Mouse (Mus musculus) midbrain, embryonic 15.5 days (tissue): Measurements from ENCODE around the gene Scai. TPM values are rescaled to one million over a fixed set of nuclear protein-coding genes. Genes with fewer than 3 reads are reported as not detected.
"Not testable (repeated sequence)": the region's sequence is repeated elsewhere in the genome, so short reads cannot be mapped to it uniquely, and the experiment has no call there.

Experiments
- ATAC-seq: fragments of 200-750 bp; cut with Nextera tagmentation; replicated peaks from 2 replicates; pipeline ENCODE4 v1.8.0; 2017; ENCODE audit warnings: moderate TSS enrichment
- H3K27ac ChIP-seq: fragments of 300-500 bp; sonication (generic); 2 replicates; pipeline ENCODE4 v1.5.1; 2015; ENCODE audit warnings: mild to moderate bottlenecking, inconsistent platforms
- H3K27me3 ChIP-seq: fragments of 300-500 bp; sonication (generic); replicated peaks from 2 replicates; pipeline ENCODE4 v1.6.1; 2015; ENCODE audit warnings: inconsistent platforms
- H3K36me3 ChIP-seq: fragments of 300-500 bp; sonication (generic); replicated peaks from 2 replicates; pipeline ENCODE4 v1.6.1; 2015; ENCODE audit warnings: inconsistent platforms
- H3K4me1 ChIP-seq: fragments of 300-500 bp; sonication (generic); 2 replicates; pipeline ENCODE4 v1.6.1; 2015; ENCODE audit warnings: inconsistent platforms
- H3K4me2 ChIP-seq: fragments of 300-500 bp; sonication (generic); 2 replicates; pipeline ENCODE4 v1.6.1; 2015; ENCODE audit warnings: inconsistent platforms, mild to moderate bottlenecking, moderate library complexity
- H3K4me3 ChIP-seq: fragments of 300-500 bp; sonication (generic); 2 replicates; pipeline ENCODE4 v1.5.1; 2015; ENCODE audit warnings: mild to moderate bottlenecking, inconsistent platforms
- H3K9ac ChIP-seq: fragments of 300-500 bp; sonication (generic); 2 replicates; pipeline ENCODE4 v1.6.1; 2015; ENCODE audit warnings: mild to moderate bottlenecking, inconsistent platforms
- H3K9me3 ChIP-seq: fragments of 300-500 bp; sonication (generic); 2 replicates; pipeline ENCODE4 v1.6.1; 2016; ENCODE audit warnings: inconsistent platforms
- WGBS: fragments of 180-500 bp; shearing (Covaris S2); methylation state at CpG from one replicate; pipeline ENCODE4 v1.1.7; 2015; ENCODE audit warnings: mixed read lengths; 5-methylcytosine and 5-hydroxymethylcytosine counted together
- polyA plus RNA-seq: library from polyadenylated mRNA; unstranded; fragments of >200 nt; fragmentation: Nextera tagmentation; extraction: Ambion mirVana; gene quantifications from 2 replicates; pipeline ENCODE4 v1.2.1, GENCODE M21; 2015

Scai gene
- polyA plus RNA-seq: 18.6 and 21.2 TPM in 2 replicates

DNA sequence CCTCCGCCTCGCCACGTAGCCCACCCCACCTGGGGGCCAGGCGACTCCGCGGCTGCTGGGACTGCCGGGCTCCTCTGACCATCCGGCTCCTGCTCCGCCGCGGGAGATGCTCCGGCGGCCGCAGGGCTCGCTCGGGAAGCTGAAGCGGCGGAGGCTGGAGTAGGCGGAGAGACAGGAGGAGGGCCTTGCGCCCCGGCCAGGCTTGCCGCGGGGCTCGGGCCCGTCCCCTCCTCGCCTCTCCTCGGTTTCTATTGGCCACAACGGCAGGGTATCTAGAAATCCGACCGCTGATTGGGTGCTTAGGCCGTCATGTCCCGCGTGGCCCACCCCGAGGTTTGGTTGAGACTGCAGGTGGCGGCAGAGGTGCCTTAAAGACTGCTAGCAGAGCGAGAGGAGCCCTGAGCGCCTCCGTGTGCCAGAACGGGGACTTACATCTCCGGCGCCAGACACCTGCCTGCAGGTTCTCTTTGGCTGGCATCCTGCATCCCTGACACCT is at the start of gene Scai:
TSS of gene Scai (minus strand) at position 174 of the 496 bp plus-strand sequence.
- no peaks in the 10 kb centered on the region for H3K27me3 ChIP-seq
- peak within 1 kb of the TSS; percentile 68 for H3K4me2 ChIP-seq
- ATAC-seq: peak; percentile 100
- H3K36me3 ChIP-seq: 0 out of 2 replicates have a peak, but pooled peaks cover 4% of the 10 kb centered on the region
- WGBS: under 1% methylated on average over 41 of the region's 41 CpGs
- H3K4me3 ChIP-seq: peak within 1 kb of the TSS; percentile 86
- no peaks in the 10 kb centered on the region for H3K9me3 ChIP-seq
- H3K9ac ChIP-seq: peak within 1 kb of the TSS; percentile 96
- H3K27ac ChIP-seq: peak within 1 kb of the TSS; percentile 98
- H3K4me1 ChIP-seq: peaks cover 23% of the 10 kb centered on the region

DNA sequence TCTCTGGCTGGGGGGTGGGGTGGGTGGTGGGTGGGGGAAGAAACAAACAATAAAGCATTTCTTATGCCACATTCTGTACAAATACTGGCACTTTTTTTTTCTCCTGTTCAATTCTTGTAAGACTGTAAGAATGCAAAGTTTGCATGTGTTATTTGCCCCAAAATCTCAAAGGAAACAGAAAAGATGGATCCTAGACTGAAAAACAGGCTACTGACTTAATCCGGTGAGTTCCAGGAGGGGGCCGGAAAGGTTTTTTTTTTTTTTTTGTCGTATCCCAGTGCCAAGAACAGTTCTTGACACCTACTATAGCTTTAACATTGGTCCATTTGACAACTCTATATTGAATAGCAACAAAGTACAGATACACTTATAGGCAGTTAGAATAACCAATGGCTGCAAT is 36.2 kb upstream of the Scai start:
- H3K4me3 ChIP-seq: peak overlapping the region; percentile 85
- peak overlapping the region; percentile 18; the same call in 1 of the 2 replicates for H3K9ac ChIP-seq
- ATAC-seq: no peak; the same call in none of the 2 replicates
- H3K4me1 ChIP-seq: peaks cover 25% of the 10 kb centered on the region
- peak overlapping the region; percentile 49 for H3K4me2 ChIP-seq
- no peaks in the 10 kb centered on the region for H3K9me3 ChIP-seq
- no peaks in the 10 kb centered on the region for H3K36me3 ChIP-seq
- H3K27me3 ChIP-seq: no peaks in the 10 kb centered on the region
- H3K27ac ChIP-seq: peak overlapping the region; percentile 94
- 31% methylated on average over 3 of the region's 3 CpGs for WGBS

DNA sequence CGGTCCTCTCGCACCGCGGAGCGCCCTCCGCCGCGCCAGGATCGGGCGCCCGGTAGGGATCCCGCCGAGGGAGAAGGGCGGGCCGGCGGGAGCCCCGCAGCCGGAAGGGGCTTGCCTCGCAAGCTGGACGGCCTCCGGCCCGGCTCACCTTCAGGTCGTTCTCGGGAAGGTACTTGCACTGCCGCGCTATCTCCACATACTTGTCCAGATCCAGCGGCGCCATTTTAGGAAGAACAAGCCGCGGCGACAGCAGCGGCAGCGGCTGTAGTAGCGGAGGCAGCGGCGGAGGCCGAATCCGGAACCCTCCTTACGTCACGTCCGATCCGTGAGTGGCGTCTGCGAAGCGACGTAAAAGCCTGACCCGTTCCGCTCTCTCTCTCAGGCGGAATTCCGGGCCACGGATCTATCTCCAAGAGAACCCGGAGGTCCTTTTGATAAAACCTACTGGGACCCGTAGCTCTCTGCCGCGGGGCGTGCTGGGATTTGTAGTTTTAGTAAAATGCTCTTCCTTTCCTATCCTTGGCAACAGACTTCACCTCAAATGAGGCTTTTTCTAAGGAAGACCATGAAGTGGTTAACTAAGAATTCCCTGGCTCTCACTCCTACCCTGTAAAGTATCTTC is 35.6 kb upstream of the Scai start, which contains the start of gene Ppp6c:
TSS of gene Ppp6c (minus strand) at position 433 of the 622 bp plus-strand sequence.
- no peaks in the 10 kb centered on the region for H3K36me3 ChIP-seq
- H3K27me3 ChIP-seq: no peaks in the 10 kb centered on the region
- no peaks in the 10 kb centered on the region for H3K9me3 ChIP-seq
- ATAC-seq: peak; percentile 99
- H3K27ac ChIP-seq: peak within 1 kb of the TSS; percentile 94
- H3K4me3 ChIP-seq: peak within 1 kb of the TSS; percentile 85
- under 1% methylated on average over 56 of the region's 56 CpGs for WGBS
- peak within 1 kb of the TSS; percentile 76 for H3K9ac ChIP-seq
- peak within 1 kb of the TSS; percentile 60 for H3K4me2 ChIP-seq
- H3K4me1 ChIP-seq: peaks cover 25% of the 10 kb centered on the region

DNA sequence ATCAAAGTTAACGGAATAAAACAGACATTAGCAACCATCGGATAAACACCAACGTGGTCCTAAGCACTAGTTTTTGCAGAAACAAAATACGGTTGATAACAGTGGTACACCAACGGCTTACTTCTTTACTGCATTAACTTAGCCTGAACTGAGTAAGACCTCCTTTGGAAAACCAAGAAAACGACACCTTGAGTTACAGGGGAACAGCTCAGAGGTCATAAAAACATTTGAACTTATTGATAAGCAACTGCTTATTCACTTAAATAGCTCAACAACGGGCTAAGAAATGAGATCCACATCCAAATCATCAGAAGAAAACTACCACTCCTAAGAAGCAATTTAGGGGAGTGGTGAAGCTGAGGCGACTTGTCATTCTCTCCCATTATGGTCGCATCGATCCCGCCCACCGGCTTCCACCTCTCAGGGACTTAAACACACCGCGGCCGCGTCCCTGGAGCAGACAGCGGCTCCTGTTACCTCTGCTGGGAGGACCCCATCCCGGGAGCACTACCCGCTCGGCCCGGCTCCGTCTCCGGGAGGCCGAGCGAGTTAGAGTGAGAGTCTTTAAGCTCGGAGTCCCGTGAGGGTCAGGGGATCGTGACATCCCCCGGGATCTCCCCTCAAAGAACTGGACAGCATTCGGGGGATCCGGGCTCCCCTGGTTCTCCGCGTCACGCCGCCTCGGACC is 34.9 kb upstream of the Scai start:
- not testable (repeated sequence) for H3K36me3 ChIP-seq, H3K27me3 ChIP-seq, H3K9me3 ChIP-seq
- 7% methylated on average over 22 of the region's 36 CpGs for WGBS
- Histone ChIP-seq H3K4me3 (peak overlapping the region; percentile 85), H3K4me2 (peak overlapping the region; percentile 60), H3K4me1 (peaks cover 25% of the 10 kb centered on the region), H3K9ac (peak overlapping the region; percentile 76), H3K27ac (peak overlapping the region; percentile 94)
- ATAC-seq: peak; percentile 65

DNA sequence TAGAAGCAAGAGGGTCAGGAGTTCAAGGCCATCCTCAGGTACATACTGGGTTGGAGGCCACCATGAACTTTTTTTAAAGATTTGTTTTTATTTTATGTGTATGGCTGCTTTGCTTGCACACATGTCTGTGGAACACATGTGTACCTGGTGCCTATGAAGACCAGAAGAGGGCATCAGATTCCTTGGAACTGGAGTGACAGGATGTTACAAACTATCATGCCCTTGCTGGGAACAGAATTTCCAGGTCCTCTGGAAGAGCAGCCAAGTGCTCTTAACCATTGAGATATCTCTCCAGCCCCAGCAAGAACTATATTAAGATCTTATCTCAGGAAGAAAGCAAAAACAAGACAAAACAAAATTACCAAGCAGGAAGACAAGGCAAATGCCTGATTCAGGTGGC is 34.1 kb upstream of the Scai start:
- peaks cover 25% of the 10 kb centered on the region for H3K4me1 ChIP-seq
- ATAC-seq: no peak
- H3K4me2 ChIP-seq: peak overlapping the region; percentile 60
- peak overlapping the region; percentile 85 for H3K4me3 ChIP-seq
- H3K9me3 ChIP-seq: no peaks in the 10 kb centered on the region
- H3K27me3 ChIP-seq: no peaks in the 10 kb centered on the region
- no peak overlapping the region for H3K9ac ChIP-seq
- no peaks in the 10 kb centered on the region for H3K36me3 ChIP-seq
- H3K27ac ChIP-seq: no peak overlapping the region

DNA sequence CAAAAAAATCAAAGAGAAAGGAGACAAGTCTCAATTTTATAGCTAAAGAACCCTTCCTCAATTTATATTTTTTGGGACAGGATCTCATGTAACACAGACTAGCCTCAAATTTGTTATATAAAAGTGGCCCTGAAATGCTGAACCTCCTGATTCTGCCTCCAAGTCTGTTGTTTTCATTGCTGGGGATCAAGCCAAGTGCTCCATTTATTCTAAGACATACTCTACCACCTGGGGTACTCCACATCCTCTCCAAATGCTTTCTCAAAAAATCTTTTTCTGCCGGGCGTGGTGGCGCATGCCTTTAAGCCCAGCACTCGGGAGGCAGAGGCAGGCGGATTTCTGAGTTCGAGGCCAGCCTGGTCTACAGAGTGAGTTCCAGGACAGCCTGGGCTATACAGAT is 29.5 kb upstream of the Scai start:
- no peaks in the 10 kb centered on the region for H3K27me3 ChIP-seq
- no peak overlapping the region for H3K4me3 ChIP-seq
- no peak for ATAC-seq
- H3K36me3 ChIP-seq: no peaks in the 10 kb centered on the region
- no peak overlapping the region for H3K27ac ChIP-seq
- no peaks in the 10 kb centered on the region for H3K9me3 ChIP-seq
- no peak overlapping the region for H3K9ac ChIP-seq
- WGBS: 93% methylated on average over 6 of the region's 6 CpGs
- H3K4me2 ChIP-seq: no peak overlapping the region
- peaks cover 18% of the 10 kb centered on the region for H3K4me1 ChIP-seq

DNA sequence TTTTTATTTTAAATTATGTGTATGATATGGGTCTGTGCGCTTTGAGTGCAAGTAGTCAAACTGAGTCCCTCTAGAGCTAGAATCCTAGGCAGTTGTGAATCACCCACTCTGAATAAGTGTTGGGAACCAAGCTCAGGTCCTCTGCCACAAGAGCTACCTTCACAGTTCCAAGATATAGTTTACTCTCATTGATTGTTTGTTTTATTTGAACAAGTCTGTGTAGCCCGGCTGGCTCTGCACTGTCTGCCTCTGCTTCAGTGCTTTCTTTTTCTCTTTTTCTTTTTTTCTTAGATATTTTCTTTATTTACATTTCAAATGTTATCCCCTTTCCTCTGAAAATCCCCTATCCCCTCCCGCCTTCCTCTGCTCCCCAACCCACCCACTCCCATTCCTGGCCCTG is 28.5 kb upstream of the Scai start:
- no peaks in the 10 kb centered on the region for H3K36me3 ChIP-seq
- no peak overlapping the region for H3K4me2 ChIP-seq
- H3K4me1 ChIP-seq: peaks cover 9% of the 10 kb centered on the region
- H3K27me3 ChIP-seq: no peaks in the 10 kb centered on the region
- 90% methylated on average over 3 of the region's 3 CpGs for WGBS
- no peak overlapping the region for H3K27ac ChIP-seq
- no peak overlapping the region for H3K9ac ChIP-seq
- H3K9me3 ChIP-seq: no peaks in the 10 kb centered on the region
- H3K4me3 ChIP-seq: no peak overlapping the region
- no peak for ATAC-seq

DNA sequence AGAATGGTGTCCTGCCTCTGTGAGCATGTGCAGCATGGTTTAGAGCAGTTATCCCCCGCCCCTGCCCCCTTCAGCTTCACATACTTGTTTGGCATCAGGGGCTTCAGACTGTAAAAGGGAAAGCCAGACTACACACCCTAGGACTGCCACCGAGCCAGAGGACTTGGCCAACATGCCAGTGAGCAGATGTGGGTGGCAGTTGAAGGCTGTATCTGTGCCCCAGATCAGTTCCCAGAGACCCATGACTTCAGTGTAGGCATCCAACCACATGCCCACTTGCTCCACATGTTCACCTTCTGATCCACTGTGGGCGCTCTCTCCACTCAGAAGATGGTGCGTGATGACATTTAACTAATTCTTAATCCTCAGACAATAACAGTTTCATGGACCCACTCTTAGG is 26.6 kb upstream of the Scai start:
- Histone ChIP-seq H3K4me1 (no peaks in the 10 kb centered on the region; the same call in 1 of the 2 replicates), H3K27me3 (no peaks in the 10 kb centered on the region), H3K9ac (no peak overlapping the region), H3K27ac (no peak overlapping the region), H3K36me3 (no peaks in the 10 kb centered on the region), H3K9me3 (no peaks in the 10 kb centered on the region), H3K4me2 (no peak overlapping the region), H3K4me3 (no peak overlapping the region)
- WGBS: 96% methylated on average over 4 of the region's 4 CpGs
- ATAC-seq: no peak

DNA sequence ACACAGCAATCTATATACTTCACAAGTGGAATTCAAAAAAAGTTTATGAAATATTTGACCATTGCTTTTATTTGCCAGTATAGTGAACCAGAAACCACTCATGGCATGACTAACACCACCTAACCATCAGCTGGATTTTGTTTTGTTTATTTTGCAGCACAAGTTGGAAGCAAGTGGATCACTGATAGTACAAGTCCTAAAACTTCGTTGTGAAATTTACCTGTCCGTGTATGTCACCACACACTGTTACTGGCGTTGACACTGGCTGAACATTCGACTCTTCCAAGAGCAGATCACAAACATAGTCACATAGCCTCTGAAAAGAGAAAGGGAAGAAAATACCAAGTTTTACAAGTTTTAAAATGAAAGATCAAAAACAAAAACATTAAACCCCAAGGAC is 20.2 kb upstream of the Scai start:
- no peak overlapping the region for H3K27ac ChIP-seq
- H3K4me2 ChIP-seq: no peak overlapping the region
- no peaks in the 10 kb centered on the region for H3K27me3 ChIP-seq
- ATAC-seq: no peak
- H3K9ac ChIP-seq: no peak overlapping the region
- no peaks in the 10 kb centered on the region; the same call in 1 of the 2 replicates for H3K4me1 ChIP-seq
- no peak overlapping the region for H3K4me3 ChIP-seq
- 0 out of 2 replicates have a peak, but pooled peaks cover 4% of the 10 kb centered on the region for H3K36me3 ChIP-seq
- H3K9me3 ChIP-seq: no peaks in the 10 kb centered on the region
- 95% methylated on average over 4 of the region's 4 CpGs for WGBS

DNA sequence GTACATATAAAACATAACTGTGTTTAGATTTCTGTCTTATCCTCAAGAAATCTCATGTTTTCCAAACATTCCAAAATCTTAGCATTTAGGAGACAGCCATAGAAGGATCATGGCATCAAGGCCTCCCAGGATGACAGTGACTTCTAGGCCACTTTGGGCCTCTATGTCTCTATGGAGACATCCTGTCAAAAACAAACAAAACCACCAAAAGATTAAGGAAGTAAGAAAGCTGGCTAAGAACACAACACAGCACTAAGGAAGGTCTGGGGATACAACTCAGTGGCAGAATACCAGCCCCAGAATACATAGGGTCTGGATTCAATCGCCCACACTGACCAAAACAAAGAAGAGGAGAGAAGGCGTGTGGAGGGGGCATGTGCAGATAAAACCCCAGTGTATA is 12.8 kb upstream of the Scai start:
- 91% methylated on average over 2 of the region's 2 CpGs for WGBS
- Histone ChIP-seq H3K27me3 (no peaks in the 10 kb centered on the region), H3K9ac (no peak overlapping the region), H3K4me1 (no peaks in the 10 kb centered on the region), H3K36me3 (peaks cover 6% of the 10 kb centered on the region; the same call in 1 of the 2 replicates), H3K4me3 (no peak overlapping the region), H3K4me2 (no peak overlapping the region), H3K27ac (no peak overlapping the region), H3K9me3 (no peaks in the 10 kb centered on the region)
- ATAC-seq: no peak; the same call in 1 of the 2 replicates

DNA sequence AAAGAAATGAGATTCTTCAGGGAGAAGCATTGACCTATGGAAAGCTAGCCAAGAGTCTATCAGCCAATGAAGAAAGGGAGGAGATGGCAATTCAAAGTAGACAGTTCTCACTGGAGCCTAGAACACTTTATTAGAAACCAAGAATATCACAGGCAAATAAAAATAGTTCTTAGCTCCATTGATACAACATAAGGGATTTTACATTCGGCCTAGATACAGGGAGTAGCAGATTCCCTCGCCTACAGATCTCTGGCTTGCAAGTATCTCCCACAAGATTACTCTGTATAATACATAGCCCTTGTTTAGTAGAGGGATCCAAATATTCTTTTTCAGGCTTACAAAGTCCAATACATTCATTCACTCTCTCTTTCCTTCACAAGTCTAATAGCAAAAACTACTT is 4.3 kb upstream of the Scai start:
- H3K9ac ChIP-seq: no peak overlapping the region
- no peak overlapping the region for H3K4me2 ChIP-seq
- no peak overlapping the region for H3K4me3 ChIP-seq
- 0 out of 2 replicates have a peak, but pooled peaks cover 3% of the 10 kb centered on the region for H3K4me1 ChIP-seq
- ATAC-seq: no peak
- H3K36me3 ChIP-seq: peaks cover 9% of the 10 kb centered on the region; the same call in 1 of the 2 replicates
- WGBS: 94% methylated on average over 2 of the region's 2 CpGs
- H3K27me3 ChIP-seq: no peaks in the 10 kb centered on the region
- H3K27ac ChIP-seq: no peak overlapping the region
- H3K9me3 ChIP-seq: no peaks in the 10 kb centered on the region

DNA sequence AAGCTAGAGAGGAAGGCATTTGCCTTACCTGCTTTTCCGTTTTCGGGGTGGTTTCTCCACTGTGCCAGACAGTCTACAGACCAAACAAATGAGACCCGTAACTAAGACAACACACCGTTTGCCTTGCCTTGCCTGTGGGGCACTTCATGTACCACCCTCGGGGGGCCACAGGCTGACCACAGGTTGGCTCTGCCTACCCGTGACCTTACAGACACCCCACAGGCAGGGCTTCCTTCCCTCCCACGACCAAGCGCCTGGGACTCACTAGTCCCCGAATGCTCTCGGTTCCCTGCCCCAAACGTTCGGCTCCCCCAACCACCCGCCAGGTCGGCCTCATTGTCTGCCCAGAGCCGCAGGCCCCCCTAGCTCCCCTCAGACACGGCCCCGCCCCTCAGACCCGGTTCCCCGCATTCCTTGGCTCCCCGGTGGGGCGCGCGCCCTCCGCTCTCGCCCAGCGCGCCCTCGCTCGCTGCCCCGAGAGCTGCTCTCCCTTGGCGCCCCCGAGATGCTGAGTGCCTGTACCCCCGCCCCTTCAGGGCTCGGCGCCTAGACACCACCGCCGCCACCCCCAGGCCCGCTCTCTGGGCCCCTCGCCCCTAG is 473 bp downstream of the Scai start:
- Histone ChIP-seq H3K4me2 (peak overlapping the region; percentile 68), H3K4me3 (peak overlapping the region; percentile 86), H3K36me3 (peaks cover 4% of the 10 kb centered on the region; the same call in 1 of the 2 replicates), H3K4me1 (peaks cover 23% of the 10 kb centered on the region), H3K9me3 (no peaks in the 10 kb centered on the region), H3K27ac (peak overlapping the region; percentile 98), H3K27me3 (no peaks in the 10 kb centered on the region), H3K9ac (peak overlapping the region; percentile 96)
- WGBS: under 1% methylated on average over 37 of the region's 39 CpGs
- ATAC-seq: peak; percentile 92
